Mouse (Mus musculus): ENCODE results near the gene Lgr6. TPM values are rescaled to one million over a fixed set of nuclear protein-coding genes. Genes with fewer than 3 reads are reported as not detected.
"Not testable (repeated sequence)": the region's sequence is repeated elsewhere in the genome, so short reads cannot be mapped to it uniquely, and the experiment has no call there.

Gene Lgr6
- polyA plus RNA-seq, 1 experiment from 2014 or later: 0.32 TPM

- Histone ChIP-seq H3K4me2 (ENCODE audit: low read depth, low read length, severe bottlenecking) (no peak overlapping the region), H3K4me1 (replicated peaks; ENCODE audit: control insufficient read depth, insufficient read depth, low read length) (peaks cover 3% of the 10 kb centered on the region; the same call in 1 of the 2 replicates), H3K9me3 (ENCODE audit: control insufficient read depth, low read length) (no peaks in the 10 kb centered on the region), H3K27ac (ENCODE audit: low read depth, low read length) (no peak overlapping the region), H3K9ac (ENCODE audit: low read length) (no peak overlapping the region), H3K4me3 (ENCODE audit: low read depth, low read length) (no peak overlapping the region), H3K36me3 (ENCODE audit: control insufficient read depth, insufficient read depth, low read length) (no peaks in the 10 kb centered on the region), H3K27me3 (ENCODE audit: control insufficient read depth, insufficient read depth, low read length) (no peaks in the 10 kb centered on the region; the same call in 1 of the 2 replicates)
- ATAC-seq (replicated peaks; ENCODE audit: low FRiP score) (no peak), DNase-seq (ENCODE audit: low spot score) (no peak)
- WGBS: 91% methylated on average over 8 of the region's 8 CpGs
Observed at GRCm38 (mm10) chr1:135124573-135125363, 19.7 kb upstream of the Lgr6 start.

- no peaks in the 10 kb centered on the region for H3K4me1 ChIP-seq (replicated peaks; ENCODE audit: control insufficient read depth, insufficient read depth, low read length)
- H3K4me3 ChIP-seq (ENCODE audit: low read depth, low read length): no peak overlapping the region
- no peaks in the 10 kb centered on the region for H3K36me3 ChIP-seq (ENCODE audit: control insufficient read depth, insufficient read depth, low read length)
- no peaks in the 10 kb centered on the region for H3K27me3 ChIP-seq (ENCODE audit: control insufficient read depth, insufficient read depth, low read length)
- DNase-seq (ENCODE audit: low spot score) (peak; percentile 81), ATAC-seq (replicated peaks; ENCODE audit: low FRiP score) (0 out of 2 replicates have a peak, but pooled peaks have one; percentile 10)
- no peak overlapping the region for H3K27ac ChIP-seq (ENCODE audit: low read depth, low read length)
- no peak overlapping the region for H3K9ac ChIP-seq (ENCODE audit: low read length)
- WGBS: 10% methylated on average over 8 of the region's 8 CpGs
- H3K4me2 ChIP-seq (ENCODE audit: low read depth, low read length, severe bottlenecking): no peak overlapping the region
- no peaks in the 10 kb centered on the region for H3K9me3 ChIP-seq (ENCODE audit: control insufficient read depth, low read length)
Observed at GRCm38 (mm10) chr1:135112661-135113060, 7.6 kb upstream of the Lgr6 start.

DNA sequence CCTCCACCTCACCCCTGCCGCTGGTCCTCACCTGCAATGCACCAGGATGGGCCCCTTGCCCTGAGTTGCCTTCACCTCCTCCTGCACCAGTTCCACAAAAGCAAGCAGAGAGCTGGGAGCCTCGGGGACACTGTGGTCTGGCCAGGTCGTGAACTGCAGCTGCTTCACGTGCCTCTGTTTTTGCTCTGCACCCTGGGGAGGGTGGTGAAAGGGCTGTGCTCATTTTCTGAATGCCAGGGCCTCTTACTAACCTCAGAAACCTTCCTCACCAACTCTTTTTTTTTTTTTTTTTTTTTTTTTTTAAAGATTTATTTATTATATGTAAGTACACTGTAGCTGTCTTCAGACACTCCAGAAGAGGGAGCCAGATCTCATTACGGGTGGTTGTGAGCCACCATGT is 6.2 kb upstream of the Lgr6 start:
- WGBS: 61% methylated on average over 4 of the region's 5 CpGs
- H3K27ac ChIP-seq (ENCODE audit: low read depth, low read length); H3K4me3 ChIP-seq (ENCODE audit: low read depth, low read length); H3K27me3 ChIP-seq (ENCODE audit: control insufficient read depth, insufficient read depth, low read length); H3K9ac ChIP-seq (ENCODE audit: low read length); DNase-seq (ENCODE audit: low spot score); H3K9me3 ChIP-seq (ENCODE audit: control insufficient read depth, low read length); ATAC-seq (replicated peaks; ENCODE audit: low FRiP score); H3K4me1 ChIP-seq (replicated peaks; ENCODE audit: control insufficient read depth, insufficient read depth, low read length); H3K36me3 ChIP-seq (ENCODE audit: control insufficient read depth, insufficient read depth, low read length); H3K4me2 ChIP-seq (ENCODE audit: low read depth, low read length, severe bottlenecking): not testable (repeated sequence)

- Histone ChIP-seq H3K36me3 (ENCODE audit: control insufficient read depth, insufficient read depth, low read length) (no peaks in the 10 kb centered on the region), H3K4me2 (ENCODE audit: low read depth, low read length, severe bottlenecking) (no peak overlapping the region), H3K27me3 (ENCODE audit: control insufficient read depth, insufficient read depth, low read length) (peaks cover 11% of the 10 kb centered on the region), H3K9ac (ENCODE audit: low read length) (no peak overlapping the region), H3K4me1 (replicated peaks; ENCODE audit: control insufficient read depth, insufficient read depth, low read length) (peaks cover 2% of the 10 kb centered on the region; the same call in 1 of the 2 replicates), H3K4me3 (ENCODE audit: low read depth, low read length) (no peak overlapping the region), H3K27ac (ENCODE audit: low read depth, low read length) (no peak overlapping the region), H3K9me3 (ENCODE audit: control insufficient read depth, low read length) (no peaks in the 10 kb centered on the region)
- DNase-seq (ENCODE audit: low spot score): peak; percentile 83
- no peak for ATAC-seq (replicated peaks; ENCODE audit: low FRiP score)
- WGBS: 20% methylated on average over 6 of the region's 6 CpGs
Observed at GRCm38 (mm10) chr1:135110075-135110474, 5.0 kb upstream of the Lgr6 start.

GRCm38 (mm10) chr1:135108611-135109010 is 3.5 kb upstream of the Lgr6 start:
- H3K4me1 ChIP-seq (replicated peaks; ENCODE audit: control insufficient read depth, insufficient read depth, low read length): peaks cover 3% of the 10 kb centered on the region; the same call in 1 of the 2 replicates
- 38% methylated on average over 6 of the region's 6 CpGs for WGBS
- no peaks in the 10 kb centered on the region for H3K36me3 ChIP-seq (ENCODE audit: control insufficient read depth, insufficient read depth, low read length)
- H3K9me3 ChIP-seq (ENCODE audit: control insufficient read depth, low read length): no peaks in the 10 kb centered on the region
- H3K4me2 ChIP-seq (ENCODE audit: low read depth, low read length, severe bottlenecking): no peak overlapping the region
- no peak for DNase-seq (ENCODE audit: low spot score)
- peaks cover 26% of the 10 kb centered on the region for H3K27me3 ChIP-seq (ENCODE audit: control insufficient read depth, insufficient read depth, low read length)
- H3K4me3 ChIP-seq (ENCODE audit: low read depth, low read length): no peak overlapping the region
- no peak overlapping the region for H3K27ac ChIP-seq (ENCODE audit: low read depth, low read length)
- 0 out of 2 replicates have a peak, but pooled peaks have one; percentile 14 for ATAC-seq (replicated peaks; ENCODE audit: low FRiP score)
- H3K9ac ChIP-seq (ENCODE audit: low read length): no peak overlapping the region

DNA sequence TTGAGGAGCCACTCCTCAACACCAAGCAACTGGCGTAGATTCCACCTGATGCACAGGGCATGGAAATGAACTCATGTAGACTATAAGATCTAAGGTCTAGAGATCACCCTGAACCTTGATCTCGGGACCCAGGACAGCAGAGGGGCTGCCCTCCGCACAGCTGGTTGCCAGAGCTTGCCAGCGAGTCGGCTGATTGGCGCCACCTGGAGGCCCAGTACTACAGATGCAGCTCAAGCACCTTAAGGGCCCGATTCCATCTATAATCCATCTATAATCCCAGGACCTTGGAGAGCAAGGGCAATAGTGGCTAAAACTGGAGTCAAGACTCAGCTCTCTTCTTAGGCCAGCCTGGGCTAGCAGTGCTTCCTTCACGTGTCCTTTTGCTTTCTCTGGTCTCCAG is 875 bp upstream of the Lgr6 start:
- Histone ChIP-seq H3K36me3 (ENCODE audit: control insufficient read depth, insufficient read depth, low read length) (no peaks in the 10 kb centered on the region), H3K4me3 (ENCODE audit: low read depth, low read length) (no peak overlapping the region), H3K4me2 (ENCODE audit: low read depth, low read length, severe bottlenecking) (no peak overlapping the region), H3K9me3 (ENCODE audit: control insufficient read depth, low read length) (no peaks in the 10 kb centered on the region), H3K9ac (ENCODE audit: low read length) (no peak overlapping the region), H3K27ac (ENCODE audit: low read depth, low read length) (no peak overlapping the region), H3K27me3 (ENCODE audit: control insufficient read depth, insufficient read depth, low read length) (peaks cover 30% of the 10 kb centered on the region), H3K4me1 (replicated peaks; ENCODE audit: control insufficient read depth, insufficient read depth, low read length) (peaks cover 3% of the 10 kb centered on the region; the same call in 1 of the 2 replicates)
- ATAC-seq (replicated peaks; ENCODE audit: low FRiP score) (no peak), DNase-seq (ENCODE audit: low spot score) (peak; percentile 83)
- 3% methylated on average over 8 of the region's 8 CpGs for WGBS

- Histone ChIP-seq H3K4me3 (ENCODE audit: low read depth, low read length) (no peak overlapping the region), H3K36me3 (ENCODE audit: control insufficient read depth, insufficient read depth, low read length) (no peaks in the 10 kb centered on the region), H3K27me3 (ENCODE audit: control insufficient read depth, insufficient read depth, low read length) (peaks cover 22% of the 10 kb centered on the region), H3K4me2 (ENCODE audit: low read depth, low read length, severe bottlenecking) (no peak overlapping the region), H3K9me3 (ENCODE audit: control insufficient read depth, low read length) (no peaks in the 10 kb centered on the region), H3K9ac (ENCODE audit: low read length) (no peak overlapping the region), H3K27ac (ENCODE audit: low read depth, low read length) (no peak overlapping the region), H3K4me1 (replicated peaks; ENCODE audit: control insufficient read depth, insufficient read depth, low read length) (peaks cover 3% of the 10 kb centered on the region; the same call in 1 of the 2 replicates)
- DNase-seq (ENCODE audit: low spot score): no peak
- ATAC-seq (replicated peaks; ENCODE audit: low FRiP score): no peak
- 80% methylated on average over 7 of the region's 7 CpGs for WGBS
Observed at GRCm38 (mm10) chr1:135100400-135100799, 4.7 kb downstream of the Lgr6 start.

GRCm38 (mm10) chr1:135098441-135098840 is 6.6 kb downstream of the Lgr6 start:
- no peak for DNase-seq (ENCODE audit: low spot score)
- no peak overlapping the region for H3K27ac ChIP-seq (ENCODE audit: low read depth, low read length)
- 86% methylated on average over 7 of the region's 7 CpGs for WGBS
- no peak overlapping the region for H3K9ac ChIP-seq (ENCODE audit: low read length)
- no peaks in the 10 kb centered on the region for H3K36me3 ChIP-seq (ENCODE audit: control insufficient read depth, insufficient read depth, low read length)
- no peak for ATAC-seq (replicated peaks; ENCODE audit: low FRiP score)
- H3K9me3 ChIP-seq (ENCODE audit: control insufficient read depth, low read length): no peaks in the 10 kb centered on the region
- H3K27me3 ChIP-seq (ENCODE audit: control insufficient read depth, insufficient read depth, low read length): peaks cover 2% of the 10 kb centered on the region
- no peaks in the 10 kb centered on the region for H3K4me1 ChIP-seq (replicated peaks; ENCODE audit: control insufficient read depth, insufficient read depth, low read length)
- no peak overlapping the region for H3K4me3 ChIP-seq (ENCODE audit: low read depth, low read length)
- H3K4me2 ChIP-seq (ENCODE audit: low read depth, low read length, severe bottlenecking): no peak overlapping the region

- Histone ChIP-seq H3K4me3 (ENCODE audit: low read depth, low read length) (no peak overlapping the region), H3K4me1 (replicated peaks; ENCODE audit: control insufficient read depth, insufficient read depth, low read length) (no peaks in the 10 kb centered on the region), H3K9me3 (ENCODE audit: control insufficient read depth, low read length) (no peaks in the 10 kb centered on the region), H3K36me3 (ENCODE audit: control insufficient read depth, insufficient read depth, low read length) (no peaks in the 10 kb centered on the region), H3K27ac (ENCODE audit: low read depth, low read length) (no peak overlapping the region), H3K27me3 (ENCODE audit: control insufficient read depth, insufficient read depth, low read length) (no peaks in the 10 kb centered on the region; the same call in 1 of the 2 replicates), H3K9ac (ENCODE audit: low read length) (no peak overlapping the region), H3K4me2 (ENCODE audit: low read depth, low read length, severe bottlenecking) (no peak overlapping the region)
- 88% methylated on average over 6 of the region's 6 CpGs for WGBS
- DNase-seq (ENCODE audit: low spot score) (no peak), ATAC-seq (replicated peaks; ENCODE audit: low FRiP score) (no peak)
Observed at GRCm38 (mm10) chr1:135097441-135097840, 7.6 kb downstream of the Lgr6 start.

Data from forebrain, embryonic 11.5 days (tissue).